Mouse (Mus musculus): ENCODE data around the gene Mpst. TPM values are rescaled to one million over a fixed set of nuclear protein-coding genes. Genes with fewer than 3 reads are reported as not detected.

Gene Mpst
- total RNA-seq, 2 experiments from 2014 or later, result 39.5 to 41.9 TPM

Other genes starting within 250 kb of the Mpst start
- gene Ift27, start 232.3 kb upstream of the Mpst start, total RNA-seq (2021), result 10 to 100 TPM; 26.4 to 31.2 TPM
- 10 to 100 TPM; 34.6 to 34.9 TPM for gene Pvalb, start 200.0 kb upstream of the Mpst start, total RNA-seq (2021)
- gene Ncf4, start 161.6 kb upstream of the Mpst start, total RNA-seq (2021), result 1 to 10 TPM in 1 of 2 experiments, not detected in 1; 1.7 TPM
- 1 to 10 TPM; 2.3 to 2.7 TPM for gene Csf2rb2, start 100.7 kb upstream of the Mpst start, total RNA-seq (2021)
- 1 to 10 TPM; 3.3 to 3.8 TPM for gene Csf2rb, start 80.7 kb upstream of the Mpst start, total RNA-seq (2021)
- under 1 TPM in 1 of 2 experiments, not detected in 1; 0.43 TPM for gene Tex33, start 10.5 kb upstream of the Mpst start, total RNA-seq (2021)
- 10 to 100 TPM; 35.4 to 45.6 TPM for gene Tst, start 509 bp upstream of the Mpst start, total RNA-seq (2021)
- gene Kctd17, start 22.1 kb downstream of the Mpst start, total RNA-seq (2021), result 100 to 1,000 TPM; 254 to 262 TPM
- gene Tmprss6, start 62.2 kb downstream of the Mpst start, total RNA-seq (2021), result not detected
- under 1 TPM; 0.07 to 0.12 TPM for gene Il2rb, start 88.9 kb downstream of the Mpst start, total RNA-seq (2021)
- gene C1qtnf6, start 125.0 kb downstream of the Mpst start, total RNA-seq (2021), result 10 to 100 TPM; 10.8 to 12.0 TPM
- gene Sstr3, start 138.3 kb downstream of the Mpst start, total RNA-seq (2021), result 10 to 100 TPM; 22.9 to 23.9 TPM
- 1 to 10 TPM; 2.5 to 3.5 TPM for gene Rac2, start 166.4 kb downstream of the Mpst start, total RNA-seq (2021)
- gene Cyth4, start 190.6 kb downstream of the Mpst start, total RNA-seq (2021), result 10 to 100 TPM; 16.9 to 18.0 TPM

Data from layer of hippocampus, postnatal 14 days (tissue).